In genomic region chr12:109714061-109714460, GRCm38 (mm10) we compare ENCODE assay signal across 28 mouse cellular contexts.
DNase-seq lines count a peak whose midpoint lies in the region; ATAC-seq lines count a peak whose summit lies in the region.
"Had no signal": no experiment of that assay in that cellular context is flagged by ENCODE, and none has a peak within 500 bp of the region (broad histone marks: within the 10 kb centered on the region; RNA-seq: fewer than 3 reads in every experiment).

No protein-coding gene starts in this region.

- DNase-seq in cerebellum, adult 11-12 months = peak; percentile 1
- DNase-seq in frontal cortex, postnatal 36 days (ENCODE audit: low spot score in 2 of 2) = no peak
- DNase-seq in heart, embryonic 10.5 days (ENCODE audit: low spot score) = peak; percentile 55
- DNase-seq in heart, postnatal 4 days = no peak
- peak; percentile 59 for DNase-seq in brain, adult 2 months (ENCODE audit: low read depth, low spot score)
- DNase-seq in lung, postnatal 25 days (ENCODE audit: low spot score) = no peak
- DNase-seq: adrenal gland, adult 8-10 months; adrenal gland, postnatal 25 days; cerebellum, adult 11 months; cerebellum, adult 8-10 months; cerebellum, postnatal 10 days; cerebellum, postnatal 36 days; embryo, embryonic 11 days; gastrocnemius, adult 2 months; gastrocnemius, postnatal 14 days; heart, adult 18-20 months; kidney, adult 11 months had no signal

- no peak overlapping the region for H3K4me3 ChIP-seq in heart, embryonic 10.5 days
- H3K4me3 ChIP-seq: embryonic facial prominence, embryonic 10.5 days; embryonic facial prominence, embryonic 13.5 days; erythroblast, embryonic 14.5 days; forebrain, embryonic 15.5 days; gastrocnemius, adult 2 months; hindbrain, embryonic 10.5 days; hindbrain, embryonic 13.5 days; intestine, embryonic 15.5 days had no signal

- 86% methylated on average over 5 of the region's 5 CpGs for WGBS in heart, embryonic 10.5 days

- no peaks in the 10 kb centered on the region for H3K9me3 ChIP-seq in heart, embryonic 10.5 days
- H3K9me3 ChIP-seq: embryonic facial prominence, embryonic 10.5 days; embryonic facial prominence, embryonic 13.5 days; forebrain, embryonic 15.5 days; hindbrain, embryonic 10.5 days; hindbrain, embryonic 13.5 days; intestine, embryonic 15.5 days had no signal

- H3K27ac ChIP-seq in heart, embryonic 10.5 days = no peak overlapping the region
- H3K27ac ChIP-seq: embryonic facial prominence, embryonic 10.5 days; embryonic facial prominence, embryonic 13.5 days; forebrain, embryonic 15.5 days; gastrocnemius, adult 2 months; hindbrain, embryonic 10.5 days; hindbrain, embryonic 13.5 days; intestine, embryonic 15.5 days had no signal

- H3K27me3 ChIP-seq in heart, embryonic 10.5 days (ENCODE audit: insufficient read depth, poor library complexity, severe bottlenecking) = no peaks in the 10 kb centered on the region
- H3K27me3 ChIP-seq: embryonic facial prominence, embryonic 13.5 days; forebrain, embryonic 15.5 days; hindbrain, embryonic 13.5 days; intestine, embryonic 15.5 days had no signal

- H3K4me1 ChIP-seq in heart, embryonic 10.5 days = no peaks in the 10 kb centered on the region
- H3K4me1 ChIP-seq: embryonic facial prominence, embryonic 10.5 days; embryonic facial prominence, embryonic 13.5 days; forebrain, embryonic 15.5 days; hindbrain, embryonic 10.5 days; hindbrain, embryonic 13.5 days; intestine, embryonic 15.5 days had no signal

- peaks cover 75% of the 10 kb centered on the region for H3K36me3 ChIP-seq in heart, embryonic 10.5 days

- ATAC-seq in cerebellum, adult (ENCODE audit: insufficient number of reproducible peaks, low FRiP score, low TSS enrichment) = no peak
- ATAC-seq in frontal cortex, adult (ENCODE audit: low TSS enrichment) = peak; percentile 67
- ATAC-seq: activated CD4-positive, CD25-positive, alpha-beta regulatory T cell, adult 4 months; forebrain, embryonic 15.5 days; hindbrain, embryonic 16.5 days; intestine, embryonic 15.5 days had no signal

Comparison
In these comparisons a context has a peak if more than half of its experiments do, and no peak if none do; other contexts are left out.
1. DNase-seq: peak in cerebellum, adult 11-12 months (single experiment), heart, embryonic 10.5 days (single experiment) and brain, adult 2 months (single experiment); none in frontal cortex, postnatal 36 days (0 of 2), heart, postnatal 4 days (single experiment) and lung, postnatal 25 days (single experiment).